Mouse (Mus musculus) neural tube, embryonic 14.5 days (tissue): Measurements from ENCODE around the gene Stat5a. TPM values are rescaled to one million over a fixed set of nuclear protein-coding genes. Genes with fewer than 3 reads are reported as not detected.

Source experiments
- ATAC-seq: fragments of 200-750 bp; cut with Nextera tagmentation; 2 replicates; pipeline ENCODE4 v1.8.0; 2017; ENCODE audit warnings: low read depth, mild to moderate bottlenecking, moderate TSS enrichment, moderate library complexity
- H3K27ac ChIP-seq: fragments of 300-500 bp; sonication (generic); 2 replicates; pipeline ENCODE4 v1.5.1; 2014; ENCODE audit warnings: low read depth, mild to moderate bottlenecking, control low read depth, low read length, moderate library complexity, mixed read lengths
- H3K27me3 ChIP-seq: fragments of 300-500 bp; sonication (generic); 2 replicates; pipeline ENCODE4 v1.6.1; 2014; ENCODE audit warnings: low read length; ENCODE audit not compliant: control insufficient read depth, insufficient read depth
- H3K36me3 ChIP-seq: fragments of 300-500 bp; sonication (generic); 2 replicates; pipeline ENCODE4 v1.6.1; 2014; ENCODE audit warnings: low read length, mixed read lengths; ENCODE audit not compliant: control insufficient read depth, insufficient read depth
- H3K4me1 ChIP-seq: fragments of 300-500 bp; sonication (generic); 2 replicates; pipeline ENCODE4 v1.6.1; 2014; ENCODE audit warnings: low read length; ENCODE audit not compliant: control insufficient read depth, insufficient read depth
- H3K4me2 ChIP-seq: fragments of 300-500 bp; sonication (generic); 2 replicates; pipeline ENCODE4 v1.6.1; 2014; ENCODE audit warnings: mild to moderate bottlenecking, low read depth, low read length, control low read depth
- H3K4me3 ChIP-seq: fragments of 300-500 bp; sonication (generic); 2 replicates; pipeline ENCODE4 v1.5.1; 2014; ENCODE audit warnings: low read depth, low read length, control low read depth, mixed read lengths
- H3K9ac ChIP-seq: fragments of 300-500 bp; sonication (generic); replicated peaks from 2 replicates; pipeline ENCODE4 v1.6.1; 2014; ENCODE audit warnings: low read depth, mild to moderate bottlenecking, control low read depth, low read length, mixed read lengths
- H3K9me3 ChIP-seq: fragments of 300-500 bp; sonication (generic); 2 replicates; pipeline ENCODE4 v1.6.1; 2016; ENCODE audit warnings: low read length; ENCODE audit not compliant: control insufficient read depth
- WGBS: fragments of 180-500 bp; shearing (Covaris S2); extraction: QIAGEN DNeasy Blood & Tissue Kit; methylation state at CpG from one replicate; pipeline ENCODE4 v1.1.7; 2014; 5-methylcytosine and 5-hydroxymethylcytosine counted together
- polyA plus RNA-seq: library from polyadenylated mRNA; unstranded; fragments of >200 nt; fragmentation: Nextera tagmentation; extraction: Ambion mirVana; gene quantifications from 2 replicates; pipeline ENCODE4 v1.2.1, GENCODE M21; 2014

Stat5a gene
- polyA plus RNA-seq, 1 experiment from 2014 or later: 1.3 TPM

GRCm38 (mm10) chr11:100852088-100852487 lies 7.1 kb upstream of the Stat5a start:
- ATAC-seq: no peak
- H3K4me1 ChIP-seq: peaks cover 12% of the 10 kb centered on the region; the same call in 1 of the 2 replicates
- no peak overlapping the region for H3K27ac ChIP-seq
- H3K27me3 ChIP-seq: no peaks in the 10 kb centered on the region
- no peaks in the 10 kb centered on the region for H3K9me3 ChIP-seq
- H3K4me3 ChIP-seq: no peak overlapping the region
- no peaks in the 10 kb centered on the region for H3K36me3 ChIP-seq
- H3K4me2 ChIP-seq: no peak overlapping the region
- 93% methylated on average over 2 of the region's 2 CpGs for WGBS
- no peak overlapping the region for H3K9ac ChIP-seq

- no peaks in the 10 kb centered on the region for H3K27me3 ChIP-seq
- no peaks in the 10 kb centered on the region for H3K36me3 ChIP-seq
- H3K27ac ChIP-seq: no peak overlapping the region
- no peak overlapping the region for H3K4me3 ChIP-seq
- H3K9ac ChIP-seq: no peak overlapping the region
- no peaks in the 10 kb centered on the region for H3K9me3 ChIP-seq
- 91% methylated on average over 5 of the region's 5 CpGs for WGBS
- H3K4me1 ChIP-seq: peaks cover 12% of the 10 kb centered on the region; the same call in 1 of the 2 replicates
- H3K4me2 ChIP-seq: no peak overlapping the region
- no peak for ATAC-seq
Observed at GRCm38 (mm10) chr11:100853018-100853417, 6.1 kb upstream of the Stat5a start.

GRCm38 (mm10) chr11:100854268-100854667 lies 4.9 kb upstream of the Stat5a start:
- H3K4me3 ChIP-seq: no peak overlapping the region
- H3K4me2 ChIP-seq: no peak overlapping the region
- no peak for ATAC-seq
- H3K4me1 ChIP-seq: 0 out of 2 replicates have a peak, but pooled peaks cover 4% of the 10 kb centered on the region
- no peak overlapping the region for H3K27ac ChIP-seq
- 56% methylated on average over 4 of the region's 4 CpGs for WGBS
- no peaks in the 10 kb centered on the region for H3K9me3 ChIP-seq
- peaks cover 3% of the 10 kb centered on the region; the same call in 1 of the 2 replicates for H3K27me3 ChIP-seq
- H3K36me3 ChIP-seq: no peaks in the 10 kb centered on the region
- no peak overlapping the region for H3K9ac ChIP-seq

- Histone ChIP-seq H3K4me2 (no peak overlapping the region), H3K27ac (no peak overlapping the region), H3K4me3 (no peak overlapping the region), H3K9me3 (no peaks in the 10 kb centered on the region), H3K27me3 (peaks cover 9% of the 10 kb centered on the region; the same call in 1 of the 2 replicates), H3K9ac (no peak overlapping the region), H3K36me3 (no peaks in the 10 kb centered on the region), H3K4me1 (0 out of 2 replicates have a peak, but pooled peaks cover 4% of the 10 kb centered on the region)
- ATAC-seq: no peak
- WGBS: 86% methylated on average over 4 of the region's 4 CpGs
Observed at GRCm38 (mm10) chr11:100855178-100855577, 4.0 kb upstream of the Stat5a start.

GRCm38 (mm10) chr11:100857960-100858359 lies 1.2 kb upstream of the Stat5a start:
- Histone ChIP-seq H3K4me1 (no peaks in the 10 kb centered on the region), H3K9ac (no peak overlapping the region), H3K27ac (no peak overlapping the region), H3K9me3 (no peaks in the 10 kb centered on the region), H3K4me2 (no peak overlapping the region), H3K4me3 (no peak overlapping the region), H3K27me3 (peaks cover 9% of the 10 kb centered on the region; the same call in 1 of the 2 replicates), H3K36me3 (no peaks in the 10 kb centered on the region)
- WGBS: 78% methylated on average over 6 of the region's 6 CpGs
- ATAC-seq: no peak

GRCm38 (mm10) chr11:100859579-100860075 lies 476 bp downstream of the Stat5a start:
- no peak for ATAC-seq
- Histone ChIP-seq H3K9me3 (no peaks in the 10 kb centered on the region), H3K4me3 (peak overlapping the region; percentile 37), H3K9ac (no peak overlapping the region), H3K27ac (no peak overlapping the region), H3K36me3 (no peaks in the 10 kb centered on the region), H3K27me3 (peaks cover 9% of the 10 kb centered on the region; the same call in 1 of the 2 replicates), H3K4me2 (peak overlapping the region; percentile 52), H3K4me1 (no peaks in the 10 kb centered on the region)
- 49% methylated on average over 6 of the region's 6 CpGs for WGBS

GRCm38 (mm10) chr11:100860198-100861048 lies 1.3 kb downstream of the Stat5a start:
- H3K27me3 ChIP-seq: peaks cover 9% of the 10 kb centered on the region; the same call in 1 of the 2 replicates
- peak overlapping the region; percentile 42; the same call in 1 of the 2 replicates for H3K9ac ChIP-seq
- no peaks in the 10 kb centered on the region for H3K9me3 ChIP-seq
- 2% methylated on average over 50 of the region's 55 CpGs for WGBS
- H3K4me2 ChIP-seq: peak overlapping the region; percentile 52
- peak; percentile 46; the same call in 1 of the 2 replicates for ATAC-seq
- peak overlapping the region; percentile 37 for H3K4me3 ChIP-seq
- H3K27ac ChIP-seq: no peak overlapping the region
- H3K36me3 ChIP-seq: no peaks in the 10 kb centered on the region
- no peaks in the 10 kb centered on the region for H3K4me1 ChIP-seq

GRCm38 (mm10) chr11:100861335-100861734 lies 2.2 kb downstream of the Stat5a start:
- ATAC-seq: no peak
- H3K27me3 ChIP-seq: peaks cover 9% of the 10 kb centered on the region; the same call in 1 of the 2 replicates
- no peaks in the 10 kb centered on the region for H3K4me1 ChIP-seq
- H3K27ac ChIP-seq: no peak overlapping the region
- 83% methylated on average over 7 of the region's 7 CpGs for WGBS
- H3K9me3 ChIP-seq: no peaks in the 10 kb centered on the region
- H3K4me3 ChIP-seq: no peak overlapping the region
- no peak overlapping the region for H3K9ac ChIP-seq
- H3K4me2 ChIP-seq: no peak overlapping the region
- H3K36me3 ChIP-seq: no peaks in the 10 kb centered on the region

GRCm38 (mm10) chr11:100861836-100862235 lies 2.7 kb downstream of the Stat5a start:
- H3K4me1 ChIP-seq: no peaks in the 10 kb centered on the region
- no peaks in the 10 kb centered on the region for H3K9me3 ChIP-seq
- H3K9ac ChIP-seq: no peak overlapping the region
- no peak for ATAC-seq
- H3K36me3 ChIP-seq: no peaks in the 10 kb centered on the region
- H3K27ac ChIP-seq: no peak overlapping the region
- 31% methylated on average over 3 of the region's 3 CpGs for WGBS
- H3K4me2 ChIP-seq: no peak overlapping the region
- peaks cover 9% of the 10 kb centered on the region; the same call in 1 of the 2 replicates for H3K27me3 ChIP-seq
- no peak overlapping the region for H3K4me3 ChIP-seq
